Mouse (Mus musculus) lung, postnatal 0 days (tissue): ENCODE measurements around the gene H2afz.
"Not testable (repeated sequence)": the region's sequence is repeated elsewhere in the genome, so short reads cannot be mapped to it uniquely, and the experiment has no call there.

Experiments used
- CTCF ChIP-seq: IDR thresholded peaks from 2 replicates; pipeline ENCODE4 v1.5.1; 2016; ENCODE audit warnings: antibody characterized with exemption, mild to moderate bottlenecking
- EP300 ChIP-seq: IDR thresholded peaks from 2 replicates; pipeline ENCODE4 v1.6.1; 2016; ENCODE audit warnings: antibody characterized with exemption, mild to moderate bottlenecking, control low read depth

GRCm38 (mm10) chr3:137853011-137853410 is 11.3 kb upstream of the H2afz start:
- not testable (repeated sequence) for TF ChIP-seq CTCF, EP300
